Mouse (Mus musculus) left cerebral cortex, postnatal 25 days (tissue): ENCODE measurements at regions not wholly inside any gene's neighbourhood (a gene's known extent, or its start where the extent isn't known, plus 50 kb on each side); places are given as distances from the start of the nearest gene placed in this dataset.

ENCODE experiments used
- DNase-seq, 2 experiments: peaks; one replicate each; pipeline ENCODE4 v3.0.0; 2022; ENCODE audit warnings: low spot score in 2 of 2, mixed read lengths in 1 of 2
- intact Hi-C: fragments of 180-260 bp; cut with DNase I; formaldehyde crosslinking; loops from one replicate; pipeline ENCODE4 v1.15.1; 2025

DNA sequence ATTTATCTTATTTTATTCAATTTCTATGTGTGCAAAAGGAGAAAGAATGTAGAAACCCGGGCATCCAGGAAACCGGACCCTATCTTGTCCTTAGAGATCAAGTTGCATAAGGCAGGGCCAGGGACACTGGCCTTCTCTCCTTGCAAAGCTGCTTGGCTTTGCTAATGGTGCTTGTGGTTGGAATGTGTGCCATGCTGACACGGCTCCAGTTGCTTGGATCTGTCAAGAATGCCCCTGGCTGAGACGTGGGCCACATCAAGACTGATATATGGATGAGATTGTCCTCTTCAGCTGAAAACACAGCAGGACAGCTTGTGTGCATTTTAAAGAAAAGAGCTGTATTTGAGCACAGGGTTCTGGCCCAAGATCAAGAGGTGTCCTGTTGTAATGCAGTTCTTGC, 1047.0 kb downstream of the Adgrl2 start:
- no peak for DNase-seq

DNA sequence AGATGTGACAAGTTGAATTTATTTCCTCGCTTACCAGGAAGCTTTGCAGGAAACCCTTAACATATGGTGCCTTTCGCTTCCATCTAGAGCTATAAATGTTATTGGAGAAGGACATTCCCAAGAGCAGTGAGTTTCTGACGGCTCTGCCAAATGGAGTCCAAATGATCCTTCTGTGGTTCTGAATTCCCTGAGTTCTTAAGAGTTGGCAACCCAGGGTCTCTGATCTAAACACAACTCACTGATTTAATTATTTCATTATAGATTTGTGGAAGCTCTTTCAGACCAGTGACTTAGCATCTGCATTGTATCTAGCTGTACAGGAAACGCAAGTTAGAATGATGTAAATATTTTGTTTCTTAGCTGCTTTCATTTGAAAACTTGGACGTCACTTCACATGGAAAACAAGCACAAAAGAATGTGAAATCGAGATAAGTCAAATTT, 1059.5 kb downstream of the Adgrl2 start:
- intact Hi-C loops: no loop called here
- DNase-seq: peak in 1 of 2 experiments; percentile 66

More for the DNA sequence above, 1047.0 kb downstream of the Adgrl2 start:
- intact Hi-C loops: no loop called here

DNA sequence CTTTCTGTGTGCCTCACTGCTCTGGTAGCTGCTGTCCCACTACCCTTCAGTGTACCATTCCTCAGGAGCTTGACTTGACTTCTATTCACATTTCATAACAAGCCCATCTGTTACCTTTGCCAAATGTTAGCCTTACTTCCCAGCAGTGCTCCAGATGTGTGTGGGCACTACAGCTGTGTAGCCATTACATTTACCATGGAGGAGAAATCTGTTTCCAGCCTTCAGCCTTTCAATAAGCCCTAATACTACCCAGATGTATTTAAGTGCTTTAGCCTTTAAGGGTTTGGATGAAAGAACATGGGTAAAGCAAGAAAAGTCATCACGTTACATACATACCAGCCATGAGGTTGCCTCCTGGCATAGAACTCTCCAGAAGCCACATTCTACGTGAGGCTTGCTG, 1068.0 kb downstream of the Ttll7 start:
- no peak for DNase-seq
- intact Hi-C loops: loop anchor here (10.0 kb wide), 1 partner anchor 375 kb away; no protein-coding TSS in a partner anchor

DNA sequence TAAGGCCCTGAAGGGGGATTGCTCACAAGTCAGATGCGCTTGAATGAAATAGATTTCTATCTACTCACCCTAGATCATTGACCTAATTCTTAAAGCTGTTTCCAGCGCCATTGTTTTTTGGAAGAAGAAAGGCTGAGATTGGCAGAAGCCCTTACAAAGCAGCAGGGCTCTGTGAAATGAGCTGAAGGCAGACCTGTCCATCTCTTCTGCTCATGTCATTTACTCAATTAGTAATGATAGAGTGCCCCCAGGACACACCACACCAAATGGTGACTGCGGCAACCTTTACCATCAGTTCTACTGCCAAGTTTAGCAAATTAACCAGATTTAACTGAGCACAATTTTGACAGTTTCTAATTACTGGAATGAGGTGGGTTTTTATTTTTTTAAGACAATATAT, 1067.5 kb downstream of the Ttll7 start:
- intact Hi-C loops: loop anchor here (10.0 kb wide), 1 partner anchor 375 kb away; no protein-coding TSS in a partner anchor
- no peak for DNase-seq

DNA sequence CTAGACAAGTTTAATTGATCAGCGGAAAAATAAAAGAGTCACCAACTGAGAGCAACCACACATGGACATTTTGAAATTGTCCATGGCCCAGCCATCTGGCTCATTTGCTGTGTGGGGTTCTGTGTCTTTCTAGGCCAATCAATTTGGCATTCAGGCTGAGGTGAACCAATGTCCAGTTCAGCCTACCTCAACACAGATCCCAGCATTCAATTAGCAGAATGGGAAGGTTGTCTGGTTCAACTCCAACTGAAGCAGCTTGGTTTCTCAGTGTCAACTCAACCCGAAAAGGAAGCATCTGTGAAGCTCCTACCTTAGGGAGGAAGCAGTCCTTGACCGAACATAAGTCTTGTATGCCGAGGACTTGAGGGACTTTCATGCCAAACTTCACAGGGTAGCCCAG, 1067.0 kb downstream of the Ttll7 start:
- intact Hi-C loops: no loop called here
- no peak for DNase-seq

DNA sequence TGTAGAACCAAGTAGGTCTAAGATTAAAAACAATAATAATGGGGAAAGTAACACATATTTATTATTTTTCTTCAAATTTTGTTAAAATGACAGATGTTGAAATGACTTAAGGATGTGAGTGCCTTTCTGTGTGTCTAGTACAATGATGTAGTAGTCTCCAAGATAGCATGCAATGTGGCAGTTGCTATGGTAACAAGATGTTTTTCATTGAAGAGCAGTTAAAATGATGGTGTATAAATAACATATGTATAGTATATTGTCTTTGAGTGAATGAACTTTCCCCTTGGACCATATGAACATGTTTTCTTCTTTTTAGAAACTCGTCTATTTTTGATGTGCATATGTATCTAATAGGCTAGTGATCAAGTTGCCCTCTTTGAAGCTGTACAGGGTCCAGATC, 1044.6 kb downstream of the Ttll7 start:
- intact Hi-C loops: no loop called here
- DNase-seq: no peak

DNA sequence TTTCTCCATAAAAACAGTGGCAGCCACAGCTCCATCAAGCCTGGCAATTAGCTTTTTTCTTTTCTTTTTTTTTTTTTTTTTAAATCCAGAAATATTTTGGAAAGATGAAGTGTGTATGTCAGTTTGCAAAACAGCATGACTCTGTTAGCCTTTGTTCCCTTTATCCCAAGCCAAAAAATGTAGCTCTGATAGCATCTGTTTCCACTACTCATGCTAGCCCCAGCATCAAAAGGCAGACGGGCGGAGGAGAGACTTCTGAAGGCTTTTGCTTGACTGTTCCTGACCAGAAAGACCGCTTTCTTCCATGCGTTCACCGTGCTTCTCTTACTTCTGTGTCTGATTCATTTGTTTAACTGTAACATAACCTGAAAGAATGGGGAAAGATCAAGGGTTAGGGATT, 1039.5 kb downstream of the Ttll7 start:
- intact Hi-C loops: no loop called here
- no peak for DNase-seq

DNA sequence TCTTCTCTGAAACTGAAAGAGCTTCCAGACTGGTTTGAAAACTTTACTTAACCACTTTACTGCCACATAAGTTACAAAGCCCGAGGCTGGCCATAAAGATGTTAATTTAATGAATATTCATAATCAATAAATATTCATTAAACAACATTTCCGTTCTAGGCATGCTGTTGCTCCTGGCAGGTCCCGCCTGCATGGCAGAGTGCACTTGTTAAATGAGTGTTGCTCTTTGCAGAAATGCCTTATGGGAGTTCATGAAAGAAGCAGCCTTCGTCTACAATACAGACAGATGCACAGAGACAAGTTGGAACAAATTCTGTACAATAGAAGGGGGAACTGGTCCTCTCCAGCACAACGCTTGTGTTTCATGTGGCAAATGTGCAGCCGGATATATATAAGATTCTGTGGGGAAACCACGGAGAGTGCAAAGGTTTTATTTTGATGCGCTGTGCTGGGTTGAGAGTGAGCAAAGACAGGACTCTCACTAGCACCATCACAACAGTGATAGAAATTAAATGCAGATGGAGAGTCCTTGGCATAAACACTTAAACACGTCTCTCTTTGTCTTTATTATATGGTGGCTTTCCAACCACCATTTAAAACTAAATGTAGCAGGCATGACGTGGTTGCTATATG, 1034.2 kb downstream of the Ttll7 start:
- intact Hi-C loops: no loop called here

DNA sequence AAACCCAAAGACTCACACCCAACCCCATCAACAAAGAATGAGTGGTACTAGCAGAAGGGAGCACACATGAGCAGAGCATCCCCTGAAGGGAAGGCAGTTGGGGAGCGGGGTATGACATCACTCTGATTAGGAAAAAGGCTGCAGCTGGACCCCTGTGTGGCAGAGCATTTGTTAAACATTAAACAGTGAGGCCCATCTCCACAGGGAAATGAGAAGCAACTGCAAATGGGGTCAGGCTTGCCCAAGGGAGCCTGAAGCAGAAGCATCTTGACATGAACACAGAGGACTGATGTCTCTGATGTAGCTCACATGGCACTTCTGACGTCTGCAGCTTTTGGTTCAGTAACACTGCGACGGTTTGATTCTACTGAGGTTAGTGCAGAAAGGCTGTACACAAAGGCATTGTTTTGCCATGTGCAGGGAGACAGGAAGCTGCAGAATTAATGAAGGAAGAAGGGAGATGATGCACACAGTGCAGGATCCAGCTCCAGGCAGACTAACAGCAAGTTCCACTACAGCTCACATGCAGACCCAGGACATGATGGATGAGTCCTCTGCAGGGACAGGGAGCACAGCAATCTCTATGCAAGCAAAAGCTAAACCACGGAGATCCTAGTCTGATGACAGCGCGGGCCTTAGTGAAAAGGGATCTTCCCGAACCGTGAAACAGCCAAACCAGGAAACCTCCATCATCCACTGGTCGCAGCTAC, 1030.9 kb downstream of the Ttll7 start:
- intact Hi-C loops: no loop called here

More for the DNA sequence above, 1034.2 kb downstream of the Ttll7 start:
- no peak for DNase-seq

DNA sequence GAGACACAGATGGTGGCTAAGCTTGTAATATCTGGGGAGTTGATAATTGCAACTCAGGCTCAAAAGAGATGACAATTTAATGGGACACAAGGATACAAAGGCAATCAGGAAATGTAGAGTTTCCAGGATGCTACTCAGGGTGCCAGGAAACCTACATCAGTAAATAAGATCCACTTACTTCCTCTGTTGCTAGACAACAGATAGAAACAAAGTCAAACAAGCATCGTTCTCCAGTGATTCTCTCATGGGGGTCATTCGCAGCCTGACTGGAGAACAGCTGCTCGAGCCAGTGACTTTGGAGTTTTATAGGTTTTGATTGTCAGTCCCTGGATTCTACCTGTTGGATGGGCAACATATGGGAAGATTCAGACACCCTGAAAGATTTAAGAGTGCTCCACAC, 1026.5 kb downstream of the Ttll7 start:
- DNase-seq: no peak
- intact Hi-C loops: loop anchor here (1.0 kb wide), 1 partner anchor 9 kb away; no protein-coding TSS in a partner anchor

More for the DNA sequence above, 1030.9 kb downstream of the Ttll7 start:
- no peak for DNase-seq

DNA sequence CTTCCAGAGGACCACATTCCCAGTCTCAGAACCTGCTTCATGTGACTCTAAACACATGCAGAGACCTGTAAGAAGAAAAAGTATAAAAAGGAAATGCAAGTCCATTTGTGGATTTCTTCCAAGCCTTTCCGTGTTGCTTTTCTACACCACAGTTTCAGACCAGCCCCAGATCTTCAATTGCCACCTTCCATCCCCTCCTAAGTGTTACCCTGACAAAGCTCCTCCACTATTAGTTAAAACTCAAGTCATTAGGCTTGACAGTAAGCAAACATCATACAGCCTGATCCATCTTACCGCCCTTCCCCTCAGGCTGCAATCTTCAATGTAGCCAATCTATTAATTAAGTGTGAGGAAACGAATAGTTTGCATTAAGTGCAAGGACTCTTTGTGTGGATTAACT, 1016.1 kb downstream of the Ttll7 start:
- DNase-seq: no peak
- intact Hi-C loops: no loop called here

DNA sequence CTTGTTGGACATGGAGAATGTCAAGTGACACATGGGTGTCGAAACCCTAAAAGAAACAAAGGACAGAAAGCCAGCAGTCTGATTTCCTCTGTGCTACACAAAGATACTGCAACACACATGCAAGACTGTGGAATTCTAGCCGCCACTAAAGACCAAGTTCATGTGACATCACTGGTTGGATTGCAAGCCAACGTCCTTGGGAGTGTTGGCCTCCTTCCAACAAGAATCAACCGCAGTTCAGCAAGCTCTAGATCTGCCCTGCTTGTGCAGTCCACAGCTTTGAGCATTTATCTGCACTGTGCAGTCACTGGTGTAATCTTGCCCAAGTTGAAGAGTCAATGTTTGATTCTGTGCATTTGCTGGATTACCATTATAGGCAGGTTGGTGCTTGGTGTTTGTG, 1001.2 kb downstream of the Ttll7 start:
- peak in 1 of 2 experiments; percentile 1 for DNase-seq
- intact Hi-C loops: no loop called here

DNA sequence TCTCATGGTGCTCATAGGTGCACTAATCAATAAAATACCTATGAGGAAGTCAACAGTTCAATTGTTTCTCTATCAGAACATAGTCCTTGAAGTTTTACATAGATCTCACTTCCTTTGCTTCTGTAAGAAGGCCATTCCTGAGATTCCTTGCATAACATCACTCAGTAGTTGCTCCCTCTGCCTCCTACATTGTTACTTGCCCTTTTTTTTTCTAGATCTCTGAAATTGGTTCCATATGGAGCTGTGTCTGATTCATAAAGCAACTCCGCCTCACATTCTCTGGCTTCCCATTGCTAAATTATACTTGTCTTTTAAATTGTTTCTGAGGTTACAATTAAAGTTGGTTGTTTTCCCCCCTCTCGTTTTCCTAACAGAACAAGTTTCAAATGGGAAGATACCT, 1000.7 kb downstream of the Ttll7 start:
- intact Hi-C loops: no loop called here
- DNase-seq: peak in 1 of 2 experiments; percentile 27

DNA sequence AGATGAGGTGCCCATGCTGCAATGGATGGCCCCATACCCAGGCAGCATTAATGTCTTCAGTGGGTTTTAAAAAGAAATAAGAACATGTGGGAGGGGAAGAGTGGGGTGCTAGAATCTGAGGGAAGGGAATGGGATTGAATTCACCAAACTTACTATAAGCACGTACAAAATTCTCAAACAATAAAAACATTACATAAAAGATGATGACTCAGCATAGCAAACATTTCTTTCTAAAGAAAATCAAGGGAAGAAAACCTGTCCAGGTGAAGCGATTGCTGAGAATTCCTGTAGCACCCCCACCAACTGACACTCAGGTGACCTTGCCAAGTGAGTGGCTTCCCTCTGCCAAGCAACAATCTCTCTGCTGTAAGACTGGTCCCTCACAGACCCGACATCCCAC, 989.2 kb downstream of the Ttll7 start:
- no peak for DNase-seq
- intact Hi-C loops: no loop called here

DNA sequence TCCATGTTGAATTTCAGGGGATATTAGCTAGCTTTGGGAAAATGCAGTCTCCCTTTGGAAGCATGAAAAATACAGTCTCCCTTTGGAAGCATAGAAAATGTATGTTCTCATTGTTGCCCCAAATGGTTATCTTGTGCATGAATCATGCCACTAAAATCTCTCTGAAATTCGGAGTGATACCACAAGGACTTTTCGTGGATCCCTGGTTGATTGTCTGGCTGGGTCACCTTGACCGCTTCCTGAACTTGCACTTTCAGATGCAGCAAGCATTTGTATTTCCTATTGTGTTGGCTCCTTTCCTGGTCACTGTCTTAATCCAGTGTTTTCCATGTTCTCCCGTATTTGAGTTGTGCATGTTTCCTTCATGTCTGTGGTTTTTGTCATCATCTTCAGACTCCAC, 986.6 kb downstream of the Ttll7 start:
- intact Hi-C loops: no loop called here
- no peak for DNase-seq

DNA sequence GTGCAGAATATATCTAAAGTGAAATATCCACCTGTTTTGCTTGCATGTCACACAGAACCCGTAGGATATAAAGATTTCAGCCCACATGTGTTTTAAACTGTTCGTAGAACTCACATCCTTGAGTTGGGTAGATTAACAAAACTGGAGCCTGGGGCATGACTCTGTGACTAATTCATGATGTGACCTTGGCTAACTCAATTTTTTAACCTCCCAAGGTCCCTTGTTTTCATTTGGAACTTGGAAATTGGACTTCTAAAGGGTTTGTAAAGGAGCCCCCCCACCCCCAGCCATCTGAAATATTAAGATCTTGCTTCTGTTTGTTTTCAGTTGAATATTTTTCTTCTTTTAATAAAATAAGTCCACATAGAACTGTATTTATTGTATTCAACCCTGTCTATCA, 983.5 kb downstream of the Ttll7 start:
- no peak for DNase-seq
- intact Hi-C loops: no loop called here

DNA sequence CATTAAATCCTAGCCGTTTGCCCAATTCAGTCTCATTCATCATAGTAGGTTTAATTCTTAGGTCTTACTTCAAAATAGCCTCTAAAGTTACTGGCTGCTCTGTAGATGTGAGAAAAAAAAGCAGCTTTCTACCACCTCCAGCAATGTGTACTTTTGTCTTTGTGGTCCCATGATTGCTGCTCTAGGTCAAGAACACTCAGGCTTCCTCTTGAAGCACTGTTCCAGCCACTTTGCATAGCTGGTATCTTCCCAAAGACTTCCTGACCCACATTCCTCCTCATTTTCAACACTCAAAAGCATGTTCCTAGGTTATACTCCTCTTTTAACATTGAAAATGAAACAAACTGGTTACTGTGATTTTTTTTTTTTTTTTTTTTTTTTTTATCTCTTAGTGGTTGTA, 973.2 kb downstream of the Ttll7 start:
- intact Hi-C loops: no loop called here
- DNase-seq: no peak

DNA sequence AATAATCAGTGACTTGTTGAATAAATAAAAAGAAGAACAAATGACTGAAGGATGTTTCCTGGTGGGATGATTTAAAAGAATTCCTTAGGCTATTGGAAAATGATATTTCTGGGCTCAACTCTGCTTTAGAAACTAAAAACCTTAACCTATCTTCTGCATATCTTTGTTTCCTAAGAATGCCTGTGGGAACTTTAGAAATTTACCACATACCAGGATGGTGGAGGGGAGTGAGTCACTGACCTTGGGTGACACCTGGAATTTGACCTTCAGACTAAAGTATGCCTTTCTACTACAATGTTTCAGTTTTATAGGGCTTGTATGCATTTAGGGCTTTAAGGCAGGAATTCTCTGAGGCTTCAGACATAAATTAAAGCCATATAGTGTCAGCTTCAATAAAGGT, 972.3 kb downstream of the Ttll7 start:
- DNase-seq: no peak
- intact Hi-C loops: no loop called here

DNA sequence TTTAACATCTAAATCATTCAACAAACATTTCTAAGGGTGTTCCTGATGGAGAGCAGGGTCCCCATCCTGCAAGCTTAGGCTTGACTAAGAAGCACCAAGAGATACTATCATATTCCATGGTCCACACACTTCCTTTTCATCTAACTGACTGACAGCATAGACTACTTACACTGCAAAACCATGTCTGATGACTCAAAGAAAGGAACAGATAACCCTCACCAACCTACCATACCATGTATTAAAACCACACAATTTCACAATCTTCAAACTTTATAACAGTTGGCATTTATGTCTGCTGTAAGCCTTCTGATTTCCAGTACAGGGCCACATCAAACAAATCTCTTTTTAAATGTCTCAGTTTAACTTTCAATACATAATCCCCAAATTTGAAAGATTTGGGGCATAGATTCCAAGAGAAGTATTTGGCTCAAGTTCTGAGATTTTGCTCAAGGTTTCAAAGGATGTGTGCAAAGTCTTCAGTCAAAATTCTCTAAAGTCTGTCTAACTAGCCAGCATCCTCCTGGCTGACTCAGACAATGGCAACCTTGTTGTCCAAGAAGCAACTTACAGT, 962.0 kb downstream of the Ttll7 start:
- intact Hi-C loops: no loop called here
- no peak for DNase-seq

DNA sequence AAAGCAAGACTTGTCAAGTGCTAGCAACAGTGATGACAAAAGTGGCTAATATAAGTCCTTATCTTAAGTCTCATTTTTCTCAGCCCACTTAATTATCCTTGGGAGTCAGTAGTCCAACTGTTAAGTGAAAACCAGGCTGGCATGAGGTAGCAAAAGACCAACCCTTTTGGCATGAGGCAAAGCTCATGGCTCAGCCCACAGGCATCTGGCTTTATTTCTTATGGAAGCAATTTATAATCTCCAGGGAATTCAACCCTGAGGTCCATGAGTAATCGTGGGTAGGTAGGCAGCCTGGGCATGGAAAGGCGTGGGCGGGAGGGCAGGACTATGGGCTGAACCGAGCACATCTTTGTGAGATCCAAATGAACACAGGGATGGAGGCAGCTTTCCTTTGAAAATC, 950.4 kb downstream of the Ttll7 start:
- DNase-seq: no peak
- intact Hi-C loops: no loop called here

DNA sequence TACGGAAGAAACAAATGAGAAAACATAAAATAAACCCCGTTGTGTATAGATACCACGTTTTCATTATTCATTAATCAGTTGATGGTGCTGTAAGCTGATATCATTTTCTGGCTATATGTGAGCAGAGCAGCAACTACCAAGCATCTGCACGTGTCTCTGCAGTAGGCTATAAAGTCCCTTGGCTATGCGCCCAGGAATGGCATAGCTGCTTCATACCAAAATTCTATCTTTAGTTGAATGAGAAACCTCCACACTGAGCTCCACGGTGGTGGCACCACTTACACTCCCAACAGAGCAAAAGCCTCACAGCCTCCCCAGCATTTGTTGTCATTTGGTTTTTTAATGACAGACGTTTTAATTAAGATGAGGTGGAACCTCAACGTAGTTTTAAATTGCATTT, 944.4 kb downstream of the Ttll7 start:
- intact Hi-C loops: no loop called here
- DNase-seq: peak; percentile 17 to 27
